Mouse (Mus musculus) ES-E14 (cell line): ENCODE data around the gene Med9. TPM values are rescaled to one million over a fixed set of nuclear protein-coding genes. Genes with fewer than 3 reads are reported as not detected.

Experiments
- DNase-seq: peaks from one replicate; pipeline ENCODE4 v3.0.0-alpha.2; 2013; ENCODE audit warnings: low read depth, low spot score
- H3K27ac ChIP-seq: 2 replicates; pipeline ENCODE4 v1.5.1; 2012; ENCODE audit warnings: low read depth, mild to moderate bottlenecking, low read length, moderate library complexity, mixed read lengths; ENCODE audit not compliant: poor library complexity, insufficient read depth, severe bottlenecking
- H3K36me3 ChIP-seq: 2 replicates; pipeline ENCODE4 v1.6.1; 2012; ENCODE audit warnings: mild to moderate bottlenecking, low read length, moderate library complexity, mixed read lengths; ENCODE audit not compliant: control insufficient read depth, poor library complexity, insufficient read depth, severe bottlenecking
- H3K4me1 ChIP-seq, 2 experiments: fragments of 150-350 bp in 1 of 2; sonication (generic) in 1 of 2; 2 replicates each; pipeline ENCODE4 v1.6.1; 2012; ENCODE audit warnings: low read length in 2 of 2, mild to moderate bottlenecking in 1 of 2, mixed read lengths in 1 of 2; ENCODE audit not compliant: control insufficient read depth in 2 of 2, insufficient read depth in 2 of 2, poor library complexity in 1 of 2
- H3K4me3 ChIP-seq, 2 experiments: fragments of 150-350 bp in 1 of 2; sonication (generic) in 1 of 2; 2 replicates each; pipeline ENCODE4 v1.5.1; 2012; ENCODE audit warnings: low read length in 2 of 2, low read depth in 1 of 2, mild to moderate bottlenecking in 1 of 2, mixed read lengths in 1 of 2; ENCODE audit not compliant: insufficient read depth in 1 of 2, poor library complexity in 1 of 2, severe bottlenecking in 1 of 2
- H3K9ac ChIP-seq: 2 replicates; pipeline ENCODE4 v1.6.1; 2012; ENCODE audit warnings: low read depth, mild to moderate bottlenecking, low read length, mixed read lengths; ENCODE audit not compliant: poor library complexity, insufficient read depth, severe bottlenecking
- H3K9me3 ChIP-seq: fragments of 150-350 bp; sonication (generic); 2 replicates; pipeline ENCODE4 v1.6.1; 2012; ENCODE audit warnings: low read depth, mild to moderate bottlenecking, low read length; ENCODE audit not compliant: control insufficient read depth, insufficient read depth
- CHD2 ChIP-seq: IDR thresholded peaks from 2 replicates; pipeline ENCODE4 v1.6.1; 2014; ENCODE audit warnings: mild to moderate bottlenecking, low read depth, low read length, inconsistent platforms
- HCFC1 ChIP-seq: IDR thresholded peaks from 2 replicates; pipeline ENCODE4 v1.6.1; 2012; ENCODE audit warnings: low read length, inconsistent platforms, borderline replicate concordance; ENCODE audit not compliant: insufficient read depth
- MAFK ChIP-seq: IDR thresholded peaks from 2 replicates; pipeline ENCODE4 v1.6.1; 2014; ENCODE audit warnings: mild to moderate bottlenecking, low read depth, low read length, inconsistent platforms; ENCODE audit not compliant: insufficient read depth
- ZC3H11A ChIP-seq: IDR thresholded peaks from 2 replicates; pipeline ENCODE4 v1.6.1; 2012; ENCODE audit warnings: low read depth, mild to moderate bottlenecking, inconsistent platforms, low read length, borderline replicate concordance
- ZNF384 ChIP-seq: IDR thresholded peaks from 2 replicates; pipeline ENCODE4 v1.6.1; 2012; ENCODE audit warnings: low read depth, low read length, inconsistent platforms
- in situ Hi-C, 2 experiments: fragments of 600-800 bp; cut with MboI; formaldehyde crosslinking; loops; one replicate each; pipeline ENCODE4 v1.15.1; 2025; ENCODE audit warnings: low sequenced_read_pairs in 2 of 2, inconsistent platforms in 1 of 2; ENCODE audit not compliant: unreplicated experiment in 2 of 2
- total RNA-seq: library from RNA; depleted of rRNA; stranded (reverse); fragments of 300-350 nt; gene quantifications from 2 replicates; pipeline ENCODE4 v1.2.3, GENCODE M21; 2012; rRNA removed

Gene Med9
- 13.7 and 22.9 TPM in 2 replicates for total RNA-seq

DNA sequence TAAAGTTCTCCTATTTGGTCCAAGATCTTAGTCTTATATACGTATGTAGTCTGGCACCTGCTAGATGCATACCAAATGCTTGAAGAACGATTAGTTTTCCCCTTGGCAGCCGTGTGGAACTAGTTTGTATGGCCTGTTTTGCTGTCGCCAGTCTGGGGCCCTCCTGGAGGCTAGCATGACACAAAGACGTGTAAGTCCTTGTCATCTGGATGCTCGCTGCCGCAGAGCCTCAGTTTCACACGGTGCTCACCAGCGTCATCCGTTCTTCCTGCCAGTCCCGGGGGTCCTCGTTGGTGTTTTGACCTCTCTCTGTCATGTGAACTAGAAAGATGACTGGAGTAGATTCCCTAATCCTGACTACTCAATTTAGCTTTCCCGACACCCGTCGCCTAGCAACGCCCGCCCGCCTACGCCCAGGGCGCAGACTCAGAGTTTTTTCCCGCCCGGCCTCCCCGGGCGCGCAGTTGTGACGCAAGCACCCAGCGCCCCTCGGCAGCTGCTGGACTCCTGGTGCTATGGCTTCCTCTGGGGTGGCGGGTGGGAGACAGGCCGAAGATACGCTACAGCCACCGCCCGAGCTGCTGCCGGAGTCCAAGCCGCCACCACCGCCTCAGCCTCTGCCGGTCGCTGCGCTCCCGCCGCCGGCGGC is at the start of gene Med9:
Gene Med9 (plus strand): TSS at position 455 of the 649 bp plus-strand sequence.
- H3K4me3 ChIP-seq: peak within 1 kb of the TSS; percentile 93 to 98
- no peaks in the 10 kb centered on the region for H3K9me3 ChIP-seq
- peak within 1 kb of the TSS; percentile 41; the same call in 1 of the 2 replicates for H3K27ac ChIP-seq
- peak; percentile 88 for DNase-seq
- no peaks in the 10 kb centered on the region for H3K36me3 ChIP-seq
- in situ Hi-C loops: no loop called here
- H3K4me1 ChIP-seq: no peaks in the 10 kb centered on the region
- TF ChIP-seq HCFC1 (peak; percentile 82), ZC3H11A (no peak), ZNF384 (peak; percentile 51; the same call in 1 of the 2 replicates), CHD2 (no peak)
- H3K9ac ChIP-seq: peak within 1 kb of the TSS; percentile 98

DNA sequence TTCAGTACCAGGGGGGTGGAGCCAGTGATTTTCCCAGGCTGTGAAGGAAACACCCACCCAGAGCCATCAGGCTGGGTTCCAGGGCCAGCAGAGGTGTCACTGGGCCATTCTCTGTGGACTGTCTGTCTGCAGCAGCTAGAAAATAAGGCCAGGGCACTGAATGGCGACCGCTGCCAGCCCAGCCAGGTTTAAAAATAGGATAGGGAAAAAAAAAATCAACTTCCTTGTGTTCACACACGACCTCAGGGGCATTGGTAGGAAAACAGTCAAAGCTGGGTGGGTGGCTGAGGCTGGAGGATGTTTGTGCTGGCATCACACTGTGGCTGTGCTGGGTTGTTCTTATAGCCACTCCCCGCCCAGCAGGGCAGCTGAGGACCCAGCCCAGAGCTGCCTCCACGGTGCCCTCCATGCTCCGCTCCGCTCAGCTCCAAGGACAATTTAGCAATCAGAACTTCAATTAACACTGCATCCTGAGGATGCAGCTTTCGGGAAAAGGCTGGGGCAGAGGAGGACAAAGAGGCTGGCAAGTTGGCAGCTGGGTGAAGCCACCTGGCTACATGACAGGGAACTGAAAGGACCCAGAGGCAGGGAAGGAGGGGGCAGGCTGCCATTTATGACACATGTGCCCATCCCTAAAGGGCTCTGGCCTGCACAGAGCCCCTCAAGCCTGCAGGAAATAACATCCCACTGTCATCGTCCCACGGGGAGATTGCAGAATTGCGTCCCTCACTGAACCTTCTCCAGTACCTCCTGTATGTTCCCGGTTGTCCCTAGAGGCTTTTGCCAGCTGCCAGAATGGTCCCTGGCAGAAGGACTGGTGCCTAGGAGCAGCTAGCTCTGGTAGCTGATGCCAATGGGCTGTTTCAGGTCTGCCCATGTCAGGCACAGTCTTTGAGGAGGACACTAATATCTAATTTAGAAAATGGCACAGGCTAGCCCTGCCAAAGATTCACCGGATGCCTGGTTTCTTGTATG is 48.0 kb upstream of the Med9 start:
- TF ChIP-seq ZC3H11A (no peak), CHD2 (no peak), HCFC1 (no peak), ZNF384 (no peak), MAFK (no peak)
- in situ Hi-C loops: no loop called here
- no peak for DNase-seq
- Histone ChIP-seq H3K4me3 (no peak overlapping the region), H3K9ac (no peak overlapping the region), H3K4me1 (peaks cover 2 to 5% of the 10 kb centered on the region in 2 experiments; a peak in 2 of 4 replicates), H3K27ac (no peak overlapping the region), H3K36me3 (no peaks in the 10 kb centered on the region), H3K9me3 (no peaks in the 10 kb centered on the region)

DNA sequence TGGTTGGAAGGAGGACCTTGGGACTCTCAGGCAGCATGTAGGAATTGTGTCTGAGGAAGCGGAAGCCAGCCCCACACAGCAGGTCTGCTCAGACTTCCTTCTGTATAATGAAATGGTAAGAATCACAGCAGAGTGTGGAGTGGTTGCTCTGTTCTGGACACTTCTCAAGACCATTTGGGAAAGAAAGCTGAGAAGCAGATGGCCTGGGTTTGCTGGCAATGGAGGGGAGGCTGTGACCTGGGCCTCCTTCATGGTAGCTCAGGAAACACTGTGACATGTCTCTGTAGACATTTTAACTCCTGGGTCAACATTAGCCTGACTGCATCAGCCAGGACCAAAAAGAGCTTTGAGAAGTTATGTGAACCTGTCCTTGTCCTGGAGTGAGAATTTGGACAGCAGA is 47.0 kb upstream of the Med9 start:
- DNase-seq: no peak
- TF ChIP-seq CHD2 (no peak), MAFK (no peak), ZNF384 (no peak), HCFC1 (no peak), ZC3H11A (no peak)
- in situ Hi-C loops: no loop called here
- Histone ChIP-seq H3K4me1 (peaks cover 1 to 5% of the 10 kb centered on the region in 2 experiments; a peak in 2 of 4 replicates), H3K36me3 (no peaks in the 10 kb centered on the region), H3K27ac (no peak overlapping the region), H3K9me3 (no peaks in the 10 kb centered on the region), H3K9ac (no peak overlapping the region), H3K4me3 (no peak overlapping the region)

DNA sequence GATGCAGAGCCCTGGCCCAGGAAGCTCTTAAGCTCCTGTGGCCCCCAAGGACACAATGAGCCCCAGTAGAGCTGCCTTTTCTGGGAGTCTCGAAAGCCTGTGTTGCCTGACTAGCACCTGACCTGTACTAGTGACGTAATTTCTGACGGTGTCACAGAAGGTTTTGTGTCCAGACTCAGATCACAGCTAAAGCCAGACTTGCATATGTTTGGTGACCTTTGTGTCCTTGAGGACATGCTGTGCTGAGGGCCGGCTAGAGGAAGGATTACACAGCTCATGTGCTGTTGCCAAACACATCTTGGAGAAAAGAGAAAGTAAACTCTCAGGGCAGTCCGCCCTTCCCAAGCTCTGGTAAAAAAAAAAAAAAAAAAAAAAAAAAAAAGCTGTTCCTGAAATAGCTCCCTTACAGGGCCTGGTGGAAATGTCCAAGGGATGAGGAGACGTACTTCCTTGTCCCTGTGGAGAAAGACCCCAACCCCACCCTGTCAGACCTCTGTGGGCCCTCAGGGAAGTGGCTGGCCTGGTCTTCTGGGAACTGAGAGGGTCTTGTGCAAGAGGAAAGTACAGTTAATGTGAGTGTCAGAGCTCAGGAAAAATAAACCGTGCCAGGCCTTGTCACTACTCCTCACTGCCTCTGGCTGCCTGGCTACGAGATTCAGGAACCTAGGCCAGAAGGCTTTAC is 45.8 kb upstream of the Med9 start:
- H3K27ac ChIP-seq: no peak overlapping the region
- no peak for DNase-seq
- no peaks in the 10 kb centered on the region for H3K9me3 ChIP-seq
- H3K4me1 ChIP-seq: peaks cover 4 to 5% of the 10 kb centered on the region in 2 experiments; a peak in 3 of 4 replicates
- TF ChIP-seq ZNF384: peak; percentile 88
- TF ChIP-seq ZC3H11A: no peak
- H3K36me3 ChIP-seq: no peaks in the 10 kb centered on the region
- in situ Hi-C loops: no loop called here
- H3K9ac ChIP-seq: no peak overlapping the region
- no peak overlapping the region for H3K4me3 ChIP-seq
